Mouse (Mus musculus) liver, embryonic 14.5 days (tissue): ENCODE data around the gene Mal. TPM values are rescaled to one million over a fixed set of nuclear protein-coding genes. Genes with fewer than 3 reads are reported as not detected.

Source experiments
- ATAC-seq: fragments of 200-750 bp; cut with Nextera tagmentation; 2 replicates; pipeline ENCODE4 v1.8.0; 2017; ENCODE audit warnings: moderate number of reproducible peaks, mild to moderate bottlenecking, moderate library complexity; ENCODE audit not compliant: insufficient read depth
- DNase-seq, 3 experiments: peaks; one replicate each; pipeline ENCODE4 v3.0.0-alpha.2; 2012 to 2013; ENCODE audit warnings: low read depth in 3 of 3, low spot score in 3 of 3
- H3K27ac ChIP-seq: fragments of 300-500 bp; sonication (generic); 2 replicates; pipeline ENCODE4 v1.5.1; 2014; ENCODE audit warnings: moderate library complexity, mild to moderate bottlenecking, control low read depth, inconsistent platforms
- H3K27me3 ChIP-seq: fragments of 300-500 bp; sonication (generic); 2 replicates; pipeline ENCODE4 v1.6.1; 2014; ENCODE audit warnings: mild to moderate bottlenecking, low read length, moderate library complexity; ENCODE audit not compliant: control insufficient read depth, insufficient read depth
- H3K36me3 ChIP-seq: fragments of 300-500 bp; sonication (generic); replicated peaks from 2 replicates; pipeline ENCODE4 v1.6.1; 2014; ENCODE audit warnings: low read depth; ENCODE audit not compliant: control insufficient read depth, insufficient read depth
- H3K4me1 ChIP-seq, 2 experiments: fragments of 200-500 bp in 1 of 2; fragments of 300-500 bp in 1 of 2; sonication (generic) in 1 of 2; replicated peaks; 2 replicates each; pipeline ENCODE4 v1.6.1; 2012 to 2014; ENCODE audit warnings: antibody characterized with exemption in 1 of 2, inconsistent platforms in 1 of 2, low read length in 1 of 2; ENCODE audit not compliant: control insufficient read depth in 2 of 2, insufficient read depth in 2 of 2
- H3K4me2 ChIP-seq: fragments of 300-500 bp; sonication (generic); 2 replicates; pipeline ENCODE4 v1.6.1; 2014; ENCODE audit warnings: low read depth, mild to moderate bottlenecking, control low read depth, moderate library complexity
- H3K4me3 ChIP-seq, 2 experiments: fragments of 200-500 bp in 1 of 2; fragments of 300-500 bp in 1 of 2; sonication (generic) in 1 of 2; 2 replicates each; pipeline ENCODE4 v1.5.1; 2012 to 2014; ENCODE audit warnings: low read depth in 2 of 2, low read length in 2 of 2, mild to moderate bottlenecking in 2 of 2, control low read depth in 1 of 2, inconsistent platforms in 1 of 2, moderate library complexity in 1 of 2; ENCODE audit not compliant: insufficient read depth in 1 of 2
- H3K9ac ChIP-seq: fragments of 300-500 bp; sonication (generic); replicated peaks from 2 replicates; pipeline ENCODE4 v1.6.1; 2014; ENCODE audit warnings: mild to moderate bottlenecking, control low read depth, moderate library complexity
- H3K9me3 ChIP-seq: fragments of 300-500 bp; sonication (generic); 2 replicates; pipeline ENCODE4 v1.6.1; 2016; ENCODE audit warnings: low read length, mixed read lengths; ENCODE audit not compliant: control insufficient read depth
- CTCF ChIP-seq: IDR thresholded peaks from 2 replicates; pipeline ENCODE4 v1.5.1; 2016; ENCODE audit warnings: antibody characterized with exemption, low read depth, control low read depth
- EP300 ChIP-seq: IDR thresholded peaks from 2 replicates; pipeline ENCODE4 v1.6.1; 2016; ENCODE audit warnings: antibody characterized with exemption, low read depth
- WGBS: fragments of 180-500 bp; shearing (Covaris S2); extraction: QIAGEN DNeasy Blood & Tissue Kit; methylation state at CpG from one replicate; pipeline ENCODE4 v1.1.7; 2014; ENCODE audit not compliant: insufficient replicate concordance; 5-methylcytosine and 5-hydroxymethylcytosine counted together
- polyA plus RNA-seq, 2 experiments: library from polyadenylated mRNA; depleted of rRNA in 1 of 2; stranded (reverse) in 1 of 2; unstranded in 1 of 2; fragments of >200 nt; fragmentation: Nextera tagmentation in 1 of 2; extraction: Ambion mirVana in 1 of 2; gene quantifications; 2 replicates each; pipeline versions ENCODE4 v1.2.1 to v1.2.3; 2012 to 2014

The Mal gene
- 0.01 and 0.03 TPM in 2 replicates for polyA plus RNA-seq (2012; rRNA removed)
- polyA plus RNA-seq (2014; fragmentation: Nextera tagmentation; extraction: Ambion mirVana) = 0.06 and 0.10 TPM in 2 replicates

- Histone ChIP-seq H3K27me3 (peaks cover 37% of the 10 kb centered on the region), H3K9ac (no peak within 1 kb of the TSS), H3K27ac (no peak within 1 kb of the TSS), H3K36me3 (no peaks in the 10 kb centered on the region), H3K4me3 (no peak within 1 kb of the TSS; a peak in 1 of 4 replicates), H3K4me1 (no peaks in the 10 kb centered on the region), H3K9me3 (no peaks in the 10 kb centered on the region), H3K4me2 (peak within 1 kb of the TSS; percentile 40)
- no peak for TF ChIP-seq CTCF
- TF ChIP-seq EP300 = no peak
- 2% methylated on average over 43 of the region's 43 CpGs for WGBS
- ATAC-seq (no peak), DNase-seq (no peak)
These were observed at the start of gene Mal for GRCm38 (mm10) chr2:127656086-127656720. TSS of gene Mal (minus strand) at chr2:127656695.

- ATAC-seq (no peak), DNase-seq (no peak)
- H3K4me3 ChIP-seq = no peak overlapping the region
- H3K27me3 ChIP-seq = no peaks in the 10 kb centered on the region
- WGBS = 72% methylated on average over 6 of the region's 6 CpGs
- no peaks in the 10 kb centered on the region for H3K9me3 ChIP-seq
- no peak overlapping the region for H3K27ac ChIP-seq
- no peak overlapping the region for H3K9ac ChIP-seq
- TF ChIP-seq EP300 = no peak
- TF ChIP-seq CTCF = no peak
- H3K36me3 ChIP-seq = no peaks in the 10 kb centered on the region
- H3K4me1 ChIP-seq = no peaks in the 10 kb centered on the region
- H3K4me2 ChIP-seq = no peak overlapping the region
These were observed 48.8 kb upstream of the Mal start for GRCm38 (mm10) chr2:127705267-127705666.

DNA sequence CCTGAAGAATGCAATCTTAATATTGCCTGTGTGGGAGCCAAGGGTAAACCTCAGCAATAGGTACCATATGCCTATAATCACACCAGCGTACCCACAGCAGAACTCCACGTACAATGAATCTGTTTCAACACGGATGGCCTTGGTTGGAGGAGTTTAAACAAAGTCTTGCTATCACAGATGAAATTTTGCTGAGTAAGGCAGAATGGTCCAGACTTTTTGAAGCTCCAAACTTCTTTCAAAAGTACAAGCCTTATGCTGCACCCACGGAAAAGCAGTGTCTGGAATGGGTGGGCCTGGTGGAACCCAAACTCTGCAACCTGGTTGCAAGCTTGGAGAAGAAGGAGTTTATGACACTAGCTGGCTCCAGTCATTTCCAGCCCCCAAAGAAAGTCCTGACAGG lies 32.7 kb upstream of the Mal start:
- DNase-seq (no peak), ATAC-seq (no peak)
- no peaks in the 10 kb centered on the region; the same call in 1 of the 2 replicates for H3K27me3 ChIP-seq
- no peak overlapping the region for H3K27ac ChIP-seq
- WGBS = 55% methylated on average over 4 of the region's 4 CpGs
- no peak overlapping the region for H3K4me2 ChIP-seq
- no peak overlapping the region for H3K4me3 ChIP-seq
- H3K4me1 ChIP-seq = no peaks in the 10 kb centered on the region
- H3K36me3 ChIP-seq = no peaks in the 10 kb centered on the region
- TF ChIP-seq CTCF = no peak
- no peaks in the 10 kb centered on the region for H3K9me3 ChIP-seq
- H3K9ac ChIP-seq = no peak overlapping the region

DNA sequence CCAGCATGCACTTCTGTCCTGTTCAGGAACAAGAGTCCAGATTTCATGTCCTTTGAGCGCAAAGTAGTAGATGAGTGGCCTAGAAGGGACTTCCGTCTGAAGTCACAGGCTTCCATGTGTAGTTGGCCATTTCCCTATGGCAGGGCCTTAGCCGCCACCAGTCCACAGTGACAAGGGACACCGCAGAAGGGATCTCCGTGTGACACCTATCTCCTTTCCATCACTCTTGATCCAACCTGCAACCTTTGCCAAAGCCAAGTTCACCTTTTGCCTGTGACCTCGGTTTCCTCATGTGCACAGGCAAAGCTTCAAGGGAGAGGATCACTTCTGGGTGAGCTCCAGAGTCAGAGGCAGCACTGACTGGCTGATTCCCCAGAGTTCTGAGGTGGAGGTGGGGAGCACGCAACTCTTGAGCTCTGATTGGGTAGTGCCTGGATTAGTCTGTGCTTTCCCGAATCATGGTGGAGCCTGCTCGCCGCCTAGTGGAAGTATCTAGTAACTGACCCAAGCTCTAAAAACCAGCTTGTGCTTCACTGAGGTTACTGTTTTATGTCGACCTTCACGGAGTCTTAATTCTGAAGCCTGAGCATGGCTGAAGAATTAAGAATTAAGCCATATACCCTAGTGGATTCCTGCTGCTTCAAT lies 27.3 kb upstream of the Mal start:
- WGBS = 32% methylated on average over 12 of the region's 12 CpGs
- TF ChIP-seq EP300 (no peak), CTCF (peak; percentile 74)
- no peaks in the 10 kb centered on the region for H3K36me3 ChIP-seq
- ATAC-seq = no peak
- no peak overlapping the region for H3K27ac ChIP-seq
- no peaks in the 10 kb centered on the region for H3K4me1 ChIP-seq
- H3K4me3 ChIP-seq = no peak overlapping the region
- no peak overlapping the region for H3K9ac ChIP-seq
- H3K9me3 ChIP-seq = no peaks in the 10 kb centered on the region
- peak; percentile 9 to 12 (median 11) for DNase-seq
- H3K27me3 ChIP-seq = no peaks in the 10 kb centered on the region; the same call in 1 of the 2 replicates
- no peak overlapping the region for H3K4me2 ChIP-seq

DNA sequence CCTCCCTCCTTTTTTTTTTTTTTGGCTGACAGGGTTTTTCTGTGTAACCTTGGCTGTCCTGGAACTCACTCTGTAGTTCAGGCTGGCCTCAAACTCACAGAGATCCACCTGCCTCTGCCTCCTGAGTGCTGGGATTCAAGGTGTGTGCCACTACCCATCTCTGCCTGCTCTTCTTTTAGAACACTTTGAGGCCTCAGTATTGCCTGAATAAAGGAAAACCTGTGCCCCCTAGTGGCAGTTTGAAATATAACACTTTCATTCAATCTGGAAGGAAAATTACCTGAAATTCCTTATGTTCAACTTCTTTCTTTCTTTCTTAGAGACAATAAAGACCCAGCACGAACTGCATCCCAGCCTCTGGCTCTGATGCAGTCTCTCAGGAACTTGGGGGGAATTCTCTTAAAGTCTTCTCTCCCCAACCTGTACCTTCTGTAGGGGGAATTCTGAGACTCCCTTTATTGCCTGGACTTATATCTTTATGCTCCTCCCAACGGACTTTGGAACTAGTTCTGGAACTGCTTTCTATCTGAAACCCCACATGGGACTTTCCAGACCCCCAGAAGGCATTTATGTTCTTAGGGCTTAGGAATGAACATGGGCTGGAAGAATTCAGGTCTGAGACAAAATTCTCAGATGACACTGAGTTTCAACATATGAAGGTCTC lies 11.5 kb upstream of the Mal start:
- no peak for ATAC-seq

More for the DNA sequence above, 11.5 kb upstream of the Mal start:
- 17% methylated on average over 2 of the region's 2 CpGs for WGBS
- no peak overlapping the region for H3K27ac ChIP-seq
- H3K36me3 ChIP-seq = no peaks in the 10 kb centered on the region
- H3K4me3 ChIP-seq = no peak overlapping the region
- DNase-seq = peak in 1 of 3 experiments; percentile 11
- no peak overlapping the region for H3K9ac ChIP-seq
- no peaks in the 10 kb centered on the region for H3K4me1 ChIP-seq
- no peak overlapping the region for H3K4me2 ChIP-seq
- no peaks in the 10 kb centered on the region for H3K27me3 ChIP-seq
- H3K9me3 ChIP-seq = no peaks in the 10 kb centered on the region
- no peak for TF ChIP-seq EP300
- TF ChIP-seq CTCF = peak; percentile 67
